Mouse (Mus musculus): ENCODE measurements around the gene Kctd11. TPM values are rescaled to one million over a fixed set of nuclear protein-coding genes. Genes with fewer than 3 reads are reported as not detected.
A peak's percentile ranks its signal among the peaks of the same experiment; 100 is the strongest.

The Kctd11 gene
- total and polyA plus RNA-seq, 3 experiments: 1.8 to 3.9 (median 2.1) TPM

DNA sequence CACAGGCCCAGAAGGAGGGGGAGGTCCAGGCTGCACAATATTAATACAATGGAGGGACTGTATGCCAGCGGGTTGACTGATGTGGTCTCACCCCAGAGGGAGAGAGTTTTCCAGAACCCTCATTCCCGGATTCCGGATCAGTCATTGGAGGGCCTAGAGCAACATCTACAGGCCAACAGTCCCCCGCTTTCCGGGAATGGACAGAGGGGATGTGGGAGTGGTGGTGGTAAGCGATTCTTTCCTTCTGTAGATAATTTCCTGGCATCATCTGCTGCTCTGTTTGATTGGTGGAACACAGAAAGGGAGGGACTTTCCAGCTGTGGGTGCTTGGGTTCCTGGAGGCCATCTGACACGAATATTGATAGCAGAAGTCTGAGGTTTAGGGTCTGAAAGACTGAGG lies 5.0 kb downstream of the Kctd11 start:
- peak overlapping the region; percentile 8 for H3K9ac ChIP-seq (ENCODE audit: insufficient read depth, low read depth)
- peaks cover 0 to 14% of the 10 kb centered on the region in 2 experiments for H3K36me3 ChIP-seq (replicated peaks in 1 of 2; ENCODE audit: control insufficient read depth in 1 of 2, insufficient read depth in 1 of 2, low read length in 1 of 2)
- peak; percentile 81 for DNase-seq (ENCODE audit: extremely low read depth)
- peak overlapping the region in 2 of 3 experiments; percentile 15 to 25 for H3K4me3 ChIP-seq (replicated peaks in 1 of 3; ENCODE audit: low read depth in 2 of 3, low read length in 2 of 3, poor library complexity in 1 of 3)
- no peaks in the 10 kb centered on the region for H3K27me3 ChIP-seq (replicated peaks)
- in situ Hi-C loops (cut with MboI; ENCODE audit: low pct_ligation_motif_present, low pct_unique_long_range_greater_than_20kb, low sequenced_read_pairs) (loop anchor here (5.0 kb wide), 2 partner anchors 74 to 194 kb away; partner anchors contain the start of genes Fgf11 and Senp3), dilution Hi-C loops (cut with MboI; ENCODE audit: extremely low pct_ligation_motif_present, extremely low pct_unique_long_range_greater_than_20kb, low sequenced_read_pairs) (no loop called here)
- no peaks in the 10 kb centered on the region for H3K79me2 ChIP-seq (replicated peaks; ENCODE audit: control insufficient read depth, extremely low read depth, insufficient read depth, poor library complexity, severe bottlenecking)
- H3K4me2 ChIP-seq (ENCODE audit: insufficient read depth, low read depth, poor library complexity, severe bottlenecking): peak overlapping the region; percentile 41
- TF ChIP-seq CHD2 (IDR thresholded peaks at IDR 0.05; ENCODE audit: low read length) (no peak; the same call in 1 of the 2 replicates), MAX (IDR thresholded peaks at IDR 0.05; ENCODE audit: low read length) (no peak; the same call in 1 of the 2 replicates), SIN3A (IDR thresholded peaks at IDR 0.05; ENCODE audit: low read length) (no peak), RCOR1 (conservative IDR thresholded peaks at IDR 0.05; ENCODE audit: low read depth, low read length) (no peak), ZC3H11A (IDR thresholded peaks at IDR 0.05; ENCODE audit: low read depth, low read length) (no peak), IRF4 (IDR thresholded peaks at IDR 0.05; ENCODE audit: low read depth, low read length) (peak; percentile 39; the same call in 1 of the 2 replicates), POLR2AphosphoS2 (IDR thresholded peaks at IDR 0.05; ENCODE audit: low read depth, low read length) (no peak), TCF12 (IDR thresholded peaks at IDR 0.05; ENCODE audit: low read depth, low read length) (peak; percentile 35; the same call in 1 of the 2 replicates), PAX5 (IDR thresholded peaks at IDR 0.05; ENCODE audit: low read length) (no peak)
- H3K27ac ChIP-seq (ENCODE audit: insufficient read depth, low read depth): peak overlapping the region; percentile 23; the same call in 1 of the 2 replicates
- peaks cover 22 to 76% of the 10 kb centered on the region in 2 experiments for H3K4me1 ChIP-seq (ENCODE audit: control insufficient read depth in 1 of 2, insufficient read depth in 2 of 2)
- H3K9me3 ChIP-seq (replicated peaks; ENCODE audit: low read length): no peaks in the 10 kb centered on the region

DNA sequence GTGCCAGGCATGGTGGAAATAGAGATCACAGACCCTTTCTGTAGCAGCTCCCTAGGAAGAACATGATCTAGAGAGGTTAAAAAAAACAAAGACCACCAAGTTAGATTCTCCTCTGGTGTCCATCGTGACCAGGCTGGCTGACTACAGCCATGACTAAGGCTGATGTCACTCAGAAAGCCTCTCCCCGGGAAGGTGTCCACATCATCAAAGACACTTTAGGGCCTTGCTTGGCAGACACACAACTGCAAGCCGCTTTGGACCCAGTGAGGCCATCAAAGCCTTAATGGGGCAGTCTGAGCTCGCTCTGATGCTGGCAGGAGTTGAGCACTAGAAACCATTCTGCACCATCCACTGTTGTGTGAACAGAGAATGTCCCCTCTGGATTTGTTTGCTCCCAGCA lies 8.8 kb downstream of the Kctd11 start:
- TF ChIP-seq CTCF (conservative IDR thresholded peaks at IDR 0.05 in 1 of 2, IDR thresholded peaks at IDR 0.05 in 1 of 2; ENCODE audit: low read depth in 2 of 2, low read length in 2 of 2) (no peak), USF2 (conservative IDR thresholded peaks at IDR 0.05; ENCODE audit: low read depth, low read length) (no peak), EP300 (IDR thresholded peaks at IDR 0.05; ENCODE audit: low read length) (no peak), SIN3A (IDR thresholded peaks at IDR 0.05; ENCODE audit: low read length) (no peak), ZMIZ1 (IDR thresholded peaks at IDR 0.05; ENCODE audit: low read depth, low read length) (no peak), JUN (IDR thresholded peaks at IDR 0.05; ENCODE audit: insufficient read depth, low read depth, low read length) (no peak), UBTF (IDR thresholded peaks at IDR 0.05; ENCODE audit: low read depth, low read length) (no peak), ZNF384 (IDR thresholded peaks at IDR 0.05; ENCODE audit: low read depth, low read length) (no peak), GABPA (IDR thresholded peaks at IDR 0.05; ENCODE audit: insufficient replicate concordance, low read depth, low read length) (no peak), ELF1 (IDR thresholded peaks at IDR 0.05; ENCODE audit: low read depth, low read length) (no peak), SMC3 (IDR thresholded peaks at IDR 0.05; ENCODE audit: low read depth, low read length) (no peak)
- no peak overlapping the region for H3K9ac ChIP-seq (ENCODE audit: insufficient read depth, low read depth)
- H3K4me2 ChIP-seq (ENCODE audit: insufficient read depth, low read depth, poor library complexity, severe bottlenecking): no peak overlapping the region
- in situ Hi-C loops (cut with MboI; ENCODE audit: low pct_ligation_motif_present, low pct_unique_long_range_greater_than_20kb, low sequenced_read_pairs): no loop called here
- no peak overlapping the region for H3K27ac ChIP-seq (ENCODE audit: insufficient read depth, low read depth)
- dilution Hi-C loops (cut with MboI; ENCODE audit: extremely low pct_ligation_motif_present, extremely low pct_unique_long_range_greater_than_20kb, low sequenced_read_pairs): no loop called here
- DNase-seq (ENCODE audit: extremely low read depth): no peak
- no peaks in the 10 kb centered on the region for H3K9me3 ChIP-seq (replicated peaks; ENCODE audit: low read length)
- no peaks in the 10 kb centered on the region for H3K79me2 ChIP-seq (replicated peaks; ENCODE audit: control insufficient read depth, extremely low read depth, insufficient read depth, poor library complexity, severe bottlenecking)
- no peak overlapping the region for H3K4me3 ChIP-seq (replicated peaks in 1 of 3; ENCODE audit: low read depth in 2 of 3, low read length in 2 of 3, poor library complexity in 1 of 3)
- H3K27me3 ChIP-seq (replicated peaks): peaks cover 6% of the 10 kb centered on the region
- peaks cover 4 to 51% of the 10 kb centered on the region in 2 experiments for H3K4me1 ChIP-seq (ENCODE audit: control insufficient read depth in 1 of 2, insufficient read depth in 2 of 2)
- no peaks in the 10 kb centered on the region for H3K36me3 ChIP-seq (replicated peaks in 1 of 2; ENCODE audit: control insufficient read depth in 1 of 2, insufficient read depth in 1 of 2, low read length in 1 of 2)
